11 mouse cellular contexts compared by ENCODE assay signal in the genomic region with DNA sequence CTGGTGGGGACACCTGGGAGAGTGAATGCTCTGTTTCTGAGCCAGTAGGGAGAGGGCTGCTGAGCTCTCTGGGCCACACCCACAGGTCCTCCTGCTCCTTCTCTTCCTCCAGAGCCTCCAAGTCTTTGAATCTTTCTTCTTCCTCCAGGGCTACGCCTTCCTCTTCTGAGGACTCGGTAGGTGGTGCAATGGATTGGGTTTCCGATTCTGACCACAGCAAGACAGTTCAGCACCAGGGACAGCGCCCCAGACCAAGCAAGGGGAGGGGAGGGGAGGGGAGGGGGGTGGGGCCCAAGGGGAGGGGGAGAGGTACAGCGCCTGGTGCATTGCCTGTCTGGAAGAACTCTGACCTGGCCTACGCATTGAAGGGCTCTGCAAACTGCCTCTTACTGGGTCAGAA. TPM values are rescaled to one million over a fixed set of nuclear protein-coding genes. Genes with fewer than 3 reads are reported as not detected.
DNase-seq lines count a peak whose midpoint lies in the region; ATAC-seq and TF ChIP-seq lines count a peak whose summit lies in the region.
"Had no signal": no experiment of that assay in that cellular context is flagged by ENCODE, and none has a peak within 500 bp of the region (broad histone marks: within the 10 kb centered on the region; RNA-seq: fewer than 3 reads in every experiment).

No protein-coding gene starts in this region.

- H3K27ac ChIP-seq in lung, postnatal 0 days (ENCODE audit: low read length), result no peak overlapping the region
- H3K27ac ChIP-seq: limb, embryonic 13.5 days had no signal

- peaks cover 5% of the 10 kb centered on the region; the same call in 1 of the 2 replicates for H3K4me1 ChIP-seq in lung, postnatal 0 days (ENCODE audit: insufficient read depth, low read depth, low read length)

- H3K36me3 ChIP-seq in lung, postnatal 0 days (ENCODE audit: insufficient read depth, low read length), result no peaks in the 10 kb centered on the region
- H3K36me3 ChIP-seq: limb, embryonic 13.5 days had no signal

- TF ChIP-seq CTCF in lung, postnatal 0 days (IDR thresholded peaks at IDR 0.05), result no peak

- peaks cover 50% of the 10 kb centered on the region for H3K27me3 ChIP-seq in lung, postnatal 0 days (replicated peaks; ENCODE audit: insufficient read depth, low read length)

- no peak for ATAC-seq in lung, postnatal 0 days

- H3K4me3 ChIP-seq in lung, postnatal 0 days (ENCODE audit: low read depth, low read length), result no peak overlapping the region
- H3K4me3 ChIP-seq: limb, embryonic 13.5 days had no signal

- intact Hi-C loops in left cerebral cortex, postnatal 36 days (cut with DNase I), result no loop called here

- DNase-seq in adrenal gland, postnatal 14 days, result peak; percentile 78
- DNase-seq in adrenal gland, postnatal 4 days (ENCODE audit: low spot score in 2 of 2), result no peak
- DNase-seq in lung, postnatal 14 days, result peak; percentile 62
- DNase-seq in lung, postnatal 0 days (ENCODE audit: low spot score), result no peak
- peak; percentile 86 for DNase-seq in embryo, embryonic 10 days (ENCODE audit: low spot score)
- DNase-seq in retina, embryonic 14.5 days (ENCODE audit: low spot score), result peak; percentile 61
- DNase-seq in left cerebral cortex, postnatal 36 days (ENCODE audit: low spot score in 2 of 2), result no peak
- no peak for DNase-seq in cerebellum, adult 11 months
- DNase-seq: cerebellum, adult 8-10 months had no signal

- no peak overlapping the region for H3K4me2 ChIP-seq in lung, postnatal 0 days (replicated peaks; ENCODE audit: low read depth, low read length)
- H3K4me2 ChIP-seq: limb, embryonic 13.5 days had no signal

- no peak for TF ChIP-seq EP300 in lung, postnatal 0 days (IDR thresholded peaks at IDR 0.05)

- no peak overlapping the region for H3K9ac ChIP-seq in lung, postnatal 0 days (replicated peaks; ENCODE audit: low read depth)
- H3K9ac ChIP-seq: limb, embryonic 13.5 days had no signal

- WGBS in lung, postnatal 0 days, result 0% methylated on average over 5 of the region's 6 CpGs

- H3K9me3 ChIP-seq in lung, postnatal 0 days (ENCODE audit: low read length), result no peaks in the 10 kb centered on the region
- H3K9me3 ChIP-seq: limb, embryonic 13.5 days had no signal

RNA-seq across cellular contexts. Expression of gene Bcan, which starts 6.6 kb away (rescaled TPM):
- total RNA-seq in adrenal gland, postnatal 14 days (2021), result 28.5 and 31.5 TPM in 2 replicates
- total RNA-seq in adrenal gland, postnatal 4 days (2021), result 10 to 100 TPM; 29.2 to 30.6 TPM
- 0.33 and 0.56 TPM in 2 replicates for polyA plus RNA-seq in lung, postnatal 0 days (2015; fragmentation: Nextera tagmentation; extraction: Ambion mirVana)
- total RNA-seq in left cerebral cortex, postnatal 36 days (2021), result 100 to 1,000 TPM; 251 to 278 TPM

RNA-seq across cellular contexts. Expression of gene Nes, which starts 22.6 kb away (rescaled TPM):
- total RNA-seq in adrenal gland, postnatal 14 days (2021), result 14.5 and 23.0 TPM in 2 replicates
- total RNA-seq in adrenal gland, postnatal 4 days (2021), result 10 to 100 TPM; 16.2 to 24.3 TPM
- polyA plus RNA-seq in lung, postnatal 0 days (2015; fragmentation: Nextera tagmentation; extraction: Ambion mirVana), result 22.2 and 30.7 TPM in 2 replicates
- 1 to 10 TPM; 4.6 to 6.2 TPM for total RNA-seq in left cerebral cortex, postnatal 36 days (2021)

RNA-seq across cellular contexts. Expression of gene Hapln2, which starts 33.9 kb away (rescaled TPM):
- not detected in 2 replicates for total RNA-seq in adrenal gland, postnatal 14 days (2021)
- total RNA-seq in adrenal gland, postnatal 4 days (2021), result not detected
- not detected in 2 replicates for polyA plus RNA-seq in lung, postnatal 0 days (2015; fragmentation: Nextera tagmentation; extraction: Ambion mirVana)
- total RNA-seq in left cerebral cortex, postnatal 36 days (2021), result 10 to 100 TPM; 14.5 to 15.4 TPM
- polyA plus RNA-seq: gonadal fat pad, adult 2 months had no signal

RNA-seq across cellular contexts. Expression of gene Crabp2, which starts 45.0 kb away (rescaled TPM):
- not detected in 2 replicates for total RNA-seq in adrenal gland, postnatal 14 days (2021)
- 1 to 10 TPM; 1.7 to 2.0 TPM for total RNA-seq in adrenal gland, postnatal 4 days (2021)
- 0.21 and 0.38 TPM in 2 replicates for polyA plus RNA-seq in lung, postnatal 0 days (2015; fragmentation: Nextera tagmentation; extraction: Ambion mirVana)
- 1 to 10 TPM; 3.4 to 6.0 TPM for total RNA-seq in left cerebral cortex, postnatal 36 days (2021)

RNA-seq across cellular contexts. Expression of gene Gpatch4, which starts 49.5 kb away (rescaled TPM):
- total RNA-seq in adrenal gland, postnatal 14 days (2021), result 15.7 and 22.5 TPM in 2 replicates
- 10 to 100 TPM; 15.4 to 16.1 TPM for total RNA-seq in adrenal gland, postnatal 4 days (2021)
- polyA plus RNA-seq in lung, postnatal 0 days (2015; fragmentation: Nextera tagmentation; extraction: Ambion mirVana), result 8.0 and 10.8 TPM in 2 replicates
- total RNA-seq in left cerebral cortex, postnatal 36 days (2021), result 10 to 100 TPM; 14.9 to 17.5 TPM

Comparison
In these comparisons a context has a peak if more than half of its experiments do, and no peak if none do; other contexts are left out.
1. DNase-seq: peak in adrenal gland, postnatal 14 days (single experiment), lung, postnatal 14 days (single experiment), embryo, embryonic 10 days (single experiment) and retina, embryonic 14.5 days (single experiment); none in adrenal gland, postnatal 4 days (0 of 2), lung, postnatal 0 days (single experiment), left cerebral cortex, postnatal 36 days (0 of 2) and cerebellum, adult 11 months (single experiment).
2. RNA of gene Hapln2, which starts 33.9 kb away (total RNA-seq): 14.5 to 15.4 TPM in left cerebral cortex, postnatal 36 days; not detected in adrenal gland, postnatal 4 days and not detected in adrenal gland, postnatal 14 days; every median in the first group is over 10 times any median in the second.